Mouse (Mus musculus) cortical plate, adult 2 months (tissue): Measurements from ENCODE around the gene Nlgn1.

Source experiments
- CTCF ChIP-seq: fragments of 200-500 bp; IDR thresholded peaks from 2 replicates; pipeline ENCODE4 v1.5.1; 2011; ENCODE audit warnings: mild to moderate bottlenecking, control low read depth, low read length; ENCODE audit not compliant: insufficient read depth; ENCODE audit errors: extremely low read depth
- POLR2A ChIP-seq: fragments of 200-500 bp; IDR thresholded peaks from 2 replicates; pipeline ENCODE4 v1.6.1; 2011; ENCODE audit warnings: mild to moderate bottlenecking, low read length, control low read depth; ENCODE audit not compliant: insufficient read depth; ENCODE audit errors: extremely low read depth

DNA sequence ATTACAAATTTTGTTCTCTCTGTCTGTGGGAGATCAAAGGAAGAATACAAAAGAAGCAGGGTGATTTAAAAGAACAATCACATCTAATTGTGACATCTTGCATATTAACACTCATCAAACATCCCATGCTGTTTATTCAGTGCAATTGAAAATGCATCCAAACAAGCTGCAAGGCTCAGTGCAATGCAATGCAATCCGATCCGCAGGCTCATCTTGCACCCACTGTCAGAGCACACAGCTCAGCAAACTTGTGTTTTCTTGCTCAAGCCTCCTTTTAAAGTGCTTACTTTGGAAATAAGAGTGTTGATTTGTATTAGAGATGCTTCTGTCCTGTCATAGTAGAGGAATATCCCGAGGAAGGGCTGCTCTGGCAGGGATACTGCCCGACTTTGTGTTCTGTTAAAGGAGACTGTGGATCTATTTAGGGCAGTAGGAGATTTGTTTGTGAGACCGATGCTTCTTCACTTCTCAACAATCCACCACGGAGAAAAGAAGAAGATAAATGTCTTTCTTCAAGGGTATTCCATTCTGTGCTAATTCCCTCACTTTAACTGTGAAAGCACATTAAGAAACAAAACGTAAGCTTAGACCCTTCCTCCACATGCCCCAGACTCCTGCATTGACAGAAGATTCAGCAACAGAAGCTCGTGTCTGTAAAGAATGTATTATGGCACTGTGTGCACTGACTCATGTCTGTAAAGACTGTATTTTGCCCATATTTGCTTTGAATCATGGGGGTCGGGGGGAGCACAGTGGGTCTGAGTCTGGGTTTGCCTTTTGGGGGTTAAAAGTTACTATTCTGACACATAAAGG, 197.2 kb downstream of the Nlgn1 start:
- no peak for TF ChIP-seq CTCF
- no peak for TF ChIP-seq POLR2A
